Mouse (Mus musculus): ENCODE results near the gene Ppp1r3c. TPM values are rescaled to one million over a fixed set of nuclear protein-coding genes. Genes with fewer than 3 reads are reported as not detected.

Ppp1r3c gene
- total RNA-seq, 1 experiment, result 0.22 TPM

DNA sequence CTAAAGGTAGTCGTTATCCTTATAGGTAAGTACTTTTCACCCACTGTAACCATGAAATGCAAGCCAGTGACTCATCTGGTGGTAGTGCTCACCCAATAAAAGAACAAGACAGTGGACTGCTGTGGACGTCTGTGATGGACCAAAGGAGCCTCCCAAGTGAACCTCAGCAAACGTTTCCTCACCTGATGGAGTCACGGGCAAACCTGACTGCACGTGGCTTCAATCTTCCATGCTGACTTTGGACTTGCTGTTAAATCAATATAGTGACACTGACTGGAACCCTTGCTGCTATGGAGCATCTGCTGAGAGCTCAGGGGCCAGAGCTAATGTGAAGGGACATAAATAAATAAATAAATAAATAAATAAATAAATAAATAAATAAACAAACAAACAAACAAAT, 44.5 kb downstream of the Ppp1r3c start:
- no peak for DNase-seq (ENCODE audit: low read depth, low spot score)
- in situ Hi-C loops (cut with MboI; ENCODE audit: low sequenced_read_pairs in 2 of 2, unreplicated experiment in 2 of 2), result no loop called here

DNA sequence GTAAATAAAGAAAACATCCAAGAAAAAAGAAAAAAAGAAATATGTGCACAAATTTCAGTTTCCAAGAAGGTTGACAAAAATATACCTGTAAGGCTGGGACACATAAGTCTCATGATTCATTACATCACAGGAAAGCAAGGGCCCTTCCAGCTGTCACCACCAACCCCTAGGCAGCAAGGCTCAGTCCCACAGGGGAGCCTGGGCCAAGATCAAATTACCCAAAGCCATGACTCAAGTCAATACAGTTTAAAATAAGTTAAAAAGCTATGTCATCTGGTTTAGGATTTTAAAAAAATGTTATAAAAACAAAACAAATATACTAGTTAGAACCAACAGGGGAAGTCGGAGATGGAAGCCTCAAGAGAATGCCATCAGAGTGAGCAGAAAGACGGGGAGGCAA, 45.2 kb downstream of the Ppp1r3c start:
- TF ChIP-seq CHD2 (IDR thresholded peaks at IDR 0.05; ENCODE audit: low read depth, low read length) (no peak), HCFC1 (IDR thresholded peaks at IDR 0.05; ENCODE audit: borderline replicate concordance, insufficient read depth, low read length) (no peak), MAFK (IDR thresholded peaks at IDR 0.05; ENCODE audit: insufficient read depth, low read depth, low read length) (no peak), ZNF384 (IDR thresholded peaks at IDR 0.05; ENCODE audit: low read depth, low read length) (no peak), ZC3H11A (IDR thresholded peaks at IDR 0.05; ENCODE audit: borderline replicate concordance, low read depth, low read length) (no peak)
- in situ Hi-C loops (cut with MboI; ENCODE audit: low sequenced_read_pairs in 2 of 2, unreplicated experiment in 2 of 2), result no loop called here
- DNase-seq (ENCODE audit: low read depth, low spot score), result no peak
- no peak overlapping the region for H3K9ac ChIP-seq (ENCODE audit: insufficient read depth, low read depth, low read length, poor library complexity, severe bottlenecking)
- no peak overlapping the region for H3K4me3 ChIP-seq (ENCODE audit: insufficient read depth in 1 of 2, low read depth in 1 of 2, low read length in 2 of 2, poor library complexity in 1 of 2, severe bottlenecking in 1 of 2)
- H3K27ac ChIP-seq (ENCODE audit: insufficient read depth, low read depth, low read length, poor library complexity, severe bottlenecking), result no peak overlapping the region
- no peaks in the 10 kb centered on the region for H3K9me3 ChIP-seq (ENCODE audit: control insufficient read depth, insufficient read depth, low read depth, low read length)
- H3K4me1 ChIP-seq (ENCODE audit: control insufficient read depth in 2 of 2, insufficient read depth in 2 of 2, low read length in 2 of 2, poor library complexity in 1 of 2), result peaks cover 4 to 8% of the 10 kb centered on the region in 2 experiments; a peak in 3 of 4 replicates
- no peaks in the 10 kb centered on the region for H3K36me3 ChIP-seq (ENCODE audit: control insufficient read depth, insufficient read depth, low read length, poor library complexity, severe bottlenecking)

More for the DNA sequence above, 44.5 kb downstream of the Ppp1r3c start:
- Histone ChIP-seq H3K27ac (ENCODE audit: insufficient read depth, low read depth, low read length, poor library complexity, severe bottlenecking) (no peak overlapping the region), H3K4me3 (ENCODE audit: insufficient read depth in 1 of 2, low read depth in 1 of 2, low read length in 2 of 2, poor library complexity in 1 of 2, severe bottlenecking in 1 of 2) (no peak overlapping the region), H3K9ac (ENCODE audit: insufficient read depth, low read depth, low read length, poor library complexity, severe bottlenecking) (no peak overlapping the region), H3K36me3 (ENCODE audit: control insufficient read depth, insufficient read depth, low read length, poor library complexity, severe bottlenecking) (no peaks in the 10 kb centered on the region), H3K4me1 (ENCODE audit: control insufficient read depth in 2 of 2, insufficient read depth in 2 of 2, low read length in 2 of 2, poor library complexity in 1 of 2) (peaks cover 4 to 8% of the 10 kb centered on the region in 2 experiments; a peak in 3 of 4 replicates), H3K9me3 (ENCODE audit: control insufficient read depth, insufficient read depth, low read depth, low read length) (no peaks in the 10 kb centered on the region)
- TF ChIP-seq HCFC1 (IDR thresholded peaks at IDR 0.05; ENCODE audit: borderline replicate concordance, insufficient read depth, low read length), result no peak
- no peak for TF ChIP-seq ZC3H11A (IDR thresholded peaks at IDR 0.05; ENCODE audit: borderline replicate concordance, low read depth, low read length)
- TF ChIP-seq ZNF384 (IDR thresholded peaks at IDR 0.05; ENCODE audit: low read depth, low read length), result no peak
- TF ChIP-seq MAFK (IDR thresholded peaks at IDR 0.05; ENCODE audit: insufficient read depth, low read depth, low read length), result no peak
- TF ChIP-seq CHD2 (IDR thresholded peaks at IDR 0.05; ENCODE audit: low read depth, low read length), result no peak

DNA sequence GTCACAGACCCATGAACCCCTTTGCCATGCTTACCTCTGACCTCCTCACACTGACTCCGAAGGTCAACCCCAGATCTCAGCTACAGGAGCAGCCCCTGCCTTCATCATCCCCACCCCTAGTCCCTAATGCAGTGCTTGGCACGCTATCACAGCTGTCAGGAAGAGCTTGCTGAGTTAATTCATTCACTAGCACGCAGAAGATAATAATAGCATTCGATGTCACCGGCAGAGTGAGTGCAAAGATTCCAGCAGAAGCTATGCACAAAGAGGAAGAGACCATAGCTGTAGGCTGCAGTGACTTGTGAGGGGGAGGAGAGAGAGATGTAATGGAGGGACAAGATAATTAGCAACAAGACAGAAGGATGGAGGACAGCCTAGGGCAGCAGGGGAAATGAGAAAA, 47.2 kb downstream of the Ppp1r3c start:
- no peak overlapping the region for H3K4me3 ChIP-seq (ENCODE audit: insufficient read depth in 1 of 2, low read depth in 1 of 2, low read length in 2 of 2, poor library complexity in 1 of 2, severe bottlenecking in 1 of 2)
- peaks cover 4 to 8% of the 10 kb centered on the region in 2 experiments; a peak in 3 of 4 replicates for H3K4me1 ChIP-seq (ENCODE audit: control insufficient read depth in 2 of 2, insufficient read depth in 2 of 2, low read length in 2 of 2, poor library complexity in 1 of 2)
- H3K9ac ChIP-seq (ENCODE audit: insufficient read depth, low read depth, low read length, poor library complexity, severe bottlenecking), result no peak overlapping the region
- no peak overlapping the region for H3K27ac ChIP-seq (ENCODE audit: insufficient read depth, low read depth, low read length, poor library complexity, severe bottlenecking)
- no peaks in the 10 kb centered on the region for H3K9me3 ChIP-seq (ENCODE audit: control insufficient read depth, insufficient read depth, low read depth, low read length)
- in situ Hi-C loops (cut with MboI; ENCODE audit: low sequenced_read_pairs in 2 of 2, unreplicated experiment in 2 of 2), result no loop called here
- DNase-seq (ENCODE audit: low read depth, low spot score), result no peak
- no peaks in the 10 kb centered on the region for H3K36me3 ChIP-seq (ENCODE audit: control insufficient read depth, insufficient read depth, low read length, poor library complexity, severe bottlenecking)
- TF ChIP-seq ZNF384 (IDR thresholded peaks at IDR 0.05; ENCODE audit: low read depth, low read length) (no peak), ZC3H11A (IDR thresholded peaks at IDR 0.05; ENCODE audit: borderline replicate concordance, low read depth, low read length) (no peak), CHD2 (IDR thresholded peaks at IDR 0.05; ENCODE audit: low read depth, low read length) (no peak), MAFK (IDR thresholded peaks at IDR 0.05; ENCODE audit: insufficient read depth, low read depth, low read length) (no peak), HCFC1 (IDR thresholded peaks at IDR 0.05; ENCODE audit: borderline replicate concordance, insufficient read depth, low read length) (no peak)

DNA sequence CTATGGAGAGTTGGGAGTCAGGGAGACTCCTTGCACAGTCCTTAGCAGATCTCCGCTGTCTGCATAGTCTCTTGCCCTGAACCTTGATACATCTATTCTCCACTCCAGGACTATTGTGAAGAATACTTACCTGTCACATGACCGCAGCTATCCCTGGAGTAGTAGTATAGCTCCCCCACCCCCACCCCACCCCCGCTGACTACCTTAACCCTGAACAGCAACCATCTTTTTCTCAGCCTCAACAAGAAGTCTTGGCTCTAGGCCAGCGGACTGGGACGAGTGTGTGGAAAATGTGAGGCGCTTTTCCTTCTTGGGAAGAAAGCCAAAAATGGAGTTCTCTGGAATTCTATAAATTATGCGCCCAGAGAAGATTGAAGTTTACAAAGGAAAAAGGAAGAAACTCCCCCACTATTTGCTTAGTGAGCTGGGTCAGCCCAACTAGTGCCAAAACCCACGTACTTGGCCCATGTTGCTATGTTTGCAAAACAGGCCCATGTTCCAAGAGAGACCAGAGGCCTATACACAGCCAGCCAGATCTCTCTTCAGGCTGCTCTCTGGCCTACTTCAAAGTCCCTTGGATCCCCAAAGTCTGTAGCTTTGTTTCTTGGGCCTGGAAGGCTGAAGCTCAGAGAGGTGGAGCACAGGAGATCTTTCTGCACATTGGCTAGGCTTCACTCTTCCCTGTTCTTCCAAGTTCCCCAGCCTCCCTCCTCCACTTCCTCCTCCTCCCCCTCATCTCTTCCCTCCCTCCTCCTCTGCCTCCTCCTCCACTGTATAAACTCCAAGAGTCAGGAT, 48.4 kb downstream of the Ppp1r3c start:
- DNase-seq (ENCODE audit: low read depth, low spot score), result no peak
- TF ChIP-seq ZC3H11A (IDR thresholded peaks at IDR 0.05; ENCODE audit: borderline replicate concordance, low read depth, low read length) (no peak), HCFC1 (IDR thresholded peaks at IDR 0.05; ENCODE audit: borderline replicate concordance, insufficient read depth, low read length) (no peak), CHD2 (IDR thresholded peaks at IDR 0.05; ENCODE audit: low read depth, low read length) (no peak), MAFK (IDR thresholded peaks at IDR 0.05; ENCODE audit: insufficient read depth, low read depth, low read length) (no peak), ZNF384 (IDR thresholded peaks at IDR 0.05; ENCODE audit: low read depth, low read length) (no peak)
- Histone ChIP-seq H3K27ac (ENCODE audit: insufficient read depth, low read depth, low read length, poor library complexity, severe bottlenecking) (no peak overlapping the region), H3K9ac (ENCODE audit: insufficient read depth, low read depth, low read length, poor library complexity, severe bottlenecking) (no peak overlapping the region), H3K4me3 (ENCODE audit: insufficient read depth in 1 of 2, low read depth in 1 of 2, low read length in 2 of 2, poor library complexity in 1 of 2, severe bottlenecking in 1 of 2) (no peak overlapping the region), H3K9me3 (ENCODE audit: control insufficient read depth, insufficient read depth, low read depth, low read length) (no peaks in the 10 kb centered on the region), H3K4me1 (ENCODE audit: control insufficient read depth in 2 of 2, insufficient read depth in 2 of 2, low read length in 2 of 2, poor library complexity in 1 of 2) (peaks cover 4 to 8% of the 10 kb centered on the region in 2 experiments; a peak in 3 of 4 replicates), H3K36me3 (ENCODE audit: control insufficient read depth, insufficient read depth, low read length, poor library complexity, severe bottlenecking) (no peaks in the 10 kb centered on the region)
- in situ Hi-C loops (cut with MboI; ENCODE audit: low sequenced_read_pairs in 2 of 2, unreplicated experiment in 2 of 2), result no loop called here
